Mouse (Mus musculus) colon, adult 2 months (tissue): Measurements from ENCODE around the gene Zfp280d. TPM values are rescaled to one million over a fixed set of nuclear protein-coding genes. Genes with fewer than 3 reads are reported as not detected.

Experiments
- polyA plus RNA-seq: library from polyadenylated mRNA; depleted of rRNA; stranded (reverse); fragments of >200 nt; gene quantifications from 2 replicates; pipeline ENCODE4 v1.2.3, GENCODE M21; 2012; rRNA removed

The Zfp280d gene
- polyA plus RNA-seq = 3.6 and 4.0 TPM in 2 replicates

GRCm38 (mm10) chr9:72274677-72275076, at the start of gene Zfp280d:
Gene Zfp280d (plus strand): TSS chr9:72274860.

Other genes with a start within 250 kb of the Zfp280d start
- gene Tcf12, start 163.0 kb upstream of the Zfp280d start, polyA plus RNA-seq = 37.1 and 40.5 TPM in 2 replicates
- gene Mns1, start 163.2 kb downstream of the Zfp280d start, polyA plus RNA-seq = 0.14 and 0.16 TPM in 2 replicates
- 2.4 and 2.8 TPM in 2 replicates for gene Tex9, start 217.4 kb downstream of the Zfp280d start, polyA plus RNA-seq